Mouse (Mus musculus) stomach, postnatal 0 days (tissue): ENCODE results near the gene Ppp1r10.

Experiments
- CTCF ChIP-seq: IDR thresholded peaks from 2 replicates; pipeline ENCODE4 v1.5.1; 2016; ENCODE audit warnings: antibody characterized with exemption, low read depth, mild to moderate bottlenecking, moderate library complexity
- EP300 ChIP-seq: optimal IDR thresholded peaks from 2 replicates; pipeline ENCODE3; 2016; ENCODE audit warnings: antibody characterized with exemption

- TF ChIP-seq EP300 (no peak), CTCF (no peak)
Measured at GRCm38 (mm10) chr17:35909186-35909918, 6.9 kb upstream of the Ppp1r10 start.
